Comparison of ENCODE assay signal across 8 mouse cellular contexts in genomic region chr11:58979661-58980060, GRCm38 (mm10). TPM values are rescaled to one million over a fixed set of nuclear protein-coding genes. Genes with fewer than 3 reads are reported as not detected.
DNase-seq lines count a peak whose midpoint lies in the region; ATAC-seq lines count a peak whose summit lies in the region.

No protein-coding gene starts in this region.

- peaks cover 50% of the 10 kb centered on the region for H3K4me1 ChIP-seq in kidney, embryonic 15.5 days
- peaks cover 42% of the 10 kb centered on the region for H3K4me1 ChIP-seq in hindbrain, embryonic 12.5 days

- peak overlapping the region; percentile 98 for H3K4me3 ChIP-seq in kidney, embryonic 15.5 days (replicated peaks)
- peak overlapping the region; percentile 72 for H3K4me3 ChIP-seq in hindbrain, embryonic 12.5 days

- H3K27ac ChIP-seq in kidney, embryonic 15.5 days, result no peak overlapping the region
- no peak overlapping the region for H3K27ac ChIP-seq in hindbrain, embryonic 12.5 days

- 78% methylated on average over 7 of the region's 7 CpGs for WGBS in kidney, embryonic 15.5 days
- 84% methylated on average over 7 of the region's 7 CpGs for WGBS in hindbrain, embryonic 12.5 days

- no peaks in the 10 kb centered on the region for H3K27me3 ChIP-seq in kidney, embryonic 15.5 days
- no peaks in the 10 kb centered on the region for H3K27me3 ChIP-seq in hindbrain, embryonic 12.5 days

- no peak for DNase-seq in kidney, postnatal 14 days
- peak; percentile 26 for DNase-seq in lung, postnatal 14 days
- no peak for DNase-seq in ovary, postnatal 10 days (ENCODE audit: low spot score)
- DNase-seq in thymus, postnatal 0 days (ENCODE audit: low spot score), result no peak
- DNase-seq in spleen, adult 12 weeks (ENCODE audit: low spot score), result no peak

- no peak for ATAC-seq in kidney, embryonic 15.5 days (replicated peaks; ENCODE audit: low FRiP score)
- ATAC-seq in common myeloid progenitor, adult 5-6 weeks (replicated peaks; ENCODE audit: low read depth, poor library complexity, severe bottlenecking), result 0 out of 2 replicates have a peak, but pooled peaks have one; percentile 16
- ATAC-seq in hindbrain, embryonic 12.5 days (ENCODE audit: low FRiP score), result no peak

- H3K36me3 ChIP-seq in kidney, embryonic 15.5 days, result peaks cover 28% of the 10 kb centered on the region
- peaks cover 24% of the 10 kb centered on the region for H3K36me3 ChIP-seq in hindbrain, embryonic 12.5 days

- H3K4me2 ChIP-seq in kidney, embryonic 15.5 days, result peak overlapping the region; percentile 85
- H3K4me2 ChIP-seq in hindbrain, embryonic 12.5 days (replicated peaks), result peak overlapping the region; percentile 97

- peak overlapping the region; percentile 90; the same call in 1 of the 2 replicates for H3K9ac ChIP-seq in kidney, embryonic 15.5 days
- H3K9ac ChIP-seq in hindbrain, embryonic 12.5 days, result peak overlapping the region; percentile 77

- no peaks in the 10 kb centered on the region for H3K9me3 ChIP-seq in kidney, embryonic 15.5 days (replicated peaks)
- H3K9me3 ChIP-seq in hindbrain, embryonic 12.5 days (replicated peaks), result no peaks in the 10 kb centered on the region

RNA-seq across cellular contexts. Expression of gene Trim11, which starts 1.8 kb away (rescaled TPM):
- polyA plus RNA-seq in kidney, embryonic 15.5 days (2015; fragmentation: Nextera tagmentation; extraction: Ambion mirVana), result 20.0 and 20.6 TPM in 2 replicates
- 14.8 and 16.9 TPM in 2 replicates for total RNA-seq in common myeloid progenitor, adult 5-6 weeks (2017)
- polyA plus RNA-seq in hindbrain, embryonic 12.5 days (2016; fragmentation: Nextera tagmentation; extraction: Ambion mirVana), result 19.3 and 19.5 TPM in 2 replicates
- 49.6 and 54.0 TPM in 2 replicates for polyA plus RNA-seq in thymus, postnatal 0 days (2015; fragmentation: Nextera tagmentation; extraction: Ambion mirVana)

RNA-seq across cellular contexts. Expression of gene Hist3h2a, which starts 25.2 kb away (rescaled TPM):
- 36.4 and 40.3 TPM in 2 replicates for polyA plus RNA-seq in kidney, embryonic 15.5 days (2015; fragmentation: Nextera tagmentation; extraction: Ambion mirVana)
- total RNA-seq in common myeloid progenitor, adult 5-6 weeks (2017), result 215 and 229 TPM in 2 replicates
- 90.1 and 95.9 TPM in 2 replicates for polyA plus RNA-seq in hindbrain, embryonic 12.5 days (2016; fragmentation: Nextera tagmentation; extraction: Ambion mirVana)
- 52.3 and 52.8 TPM in 2 replicates for polyA plus RNA-seq in thymus, postnatal 0 days (2015; fragmentation: Nextera tagmentation; extraction: Ambion mirVana)

RNA-seq across cellular contexts. Expression of gene Trim17, which starts 25.2 kb away (rescaled TPM):
- polyA plus RNA-seq in kidney, embryonic 15.5 days (2015; fragmentation: Nextera tagmentation; extraction: Ambion mirVana), result 0.58 and 0.71 TPM in 2 replicates
- total RNA-seq in common myeloid progenitor, adult 5-6 weeks (2017), result not detected in 2 replicates
- polyA plus RNA-seq in hindbrain, embryonic 12.5 days (2016; fragmentation: Nextera tagmentation; extraction: Ambion mirVana), result 1.2 and 1.5 TPM in 2 replicates
- polyA plus RNA-seq in thymus, postnatal 0 days (2015; fragmentation: Nextera tagmentation; extraction: Ambion mirVana), result 0.29 and 0.44 TPM in 2 replicates

RNA-seq across cellular contexts. Expression of gene Hist3h2ba, which starts 30.9 kb away (rescaled TPM):
- 81.6 and 82.0 TPM in 2 replicates for polyA plus RNA-seq in kidney, embryonic 15.5 days (2015; fragmentation: Nextera tagmentation; extraction: Ambion mirVana)
- total RNA-seq in common myeloid progenitor, adult 5-6 weeks (2017), result 12.7 and 17.8 TPM in 2 replicates
- 149 and 154 TPM in 2 replicates for polyA plus RNA-seq in hindbrain, embryonic 12.5 days (2016; fragmentation: Nextera tagmentation; extraction: Ambion mirVana)
- polyA plus RNA-seq in thymus, postnatal 0 days (2015; fragmentation: Nextera tagmentation; extraction: Ambion mirVana), result 50.8 and 57.5 TPM in 2 replicates

RNA-seq across cellular contexts. Expression of gene Rnf187, which starts 40.9 kb away (rescaled TPM):
- polyA plus RNA-seq in kidney, embryonic 15.5 days (2015; fragmentation: Nextera tagmentation; extraction: Ambion mirVana), result 243 and 247 TPM in 2 replicates
- total RNA-seq in common myeloid progenitor, adult 5-6 weeks (2017), result 88.5 and 107 TPM in 2 replicates
- 498 and 513 TPM in 2 replicates for polyA plus RNA-seq in hindbrain, embryonic 12.5 days (2016; fragmentation: Nextera tagmentation; extraction: Ambion mirVana)
- polyA plus RNA-seq in thymus, postnatal 0 days (2015; fragmentation: Nextera tagmentation; extraction: Ambion mirVana), result 245 and 268 TPM in 2 replicates
